Mouse (Mus musculus) neural tube, embryonic 11.5 days (tissue): ENCODE data around the gene Cacnb4. TPM values are rescaled to one million over a fixed set of nuclear protein-coding genes. Genes with fewer than 3 reads are reported as not detected.

Experiments used
- ATAC-seq: fragments of 200-750 bp; cut with Nextera tagmentation; 2 replicates; pipeline ENCODE4 v1.8.0; 2017; ENCODE audit warnings: moderate number of reproducible peaks, mild to moderate bottlenecking, moderate TSS enrichment, moderate library complexity; ENCODE audit not compliant: insufficient read depth, low FRiP score, low TSS enrichment
- DNase-seq: peaks from one replicate; pipeline ENCODE4 v3.0.0-alpha.2; 2015; ENCODE audit warnings: low spot score
- H3K27ac ChIP-seq: fragments of 300-500 bp; sonication (generic); 2 replicates; pipeline ENCODE4 v1.5.1; 2014; ENCODE audit warnings: low read depth, mild to moderate bottlenecking, low read length
- H3K27me3 ChIP-seq: fragments of 300-500 bp; sonication (generic); 2 replicates; pipeline ENCODE4 v1.6.1; 2014; ENCODE audit warnings: mild to moderate bottlenecking, low read length, mixed read lengths; ENCODE audit not compliant: control insufficient read depth, insufficient read depth
- H3K36me3 ChIP-seq: fragments of 300-500 bp; sonication (generic); 2 replicates; pipeline ENCODE4 v1.6.1; 2014; ENCODE audit warnings: mild to moderate bottlenecking, low read length, moderate library complexity, mixed read lengths; ENCODE audit not compliant: control insufficient read depth, insufficient read depth
- H3K4me1 ChIP-seq: fragments of 300-500 bp; sonication (generic); 2 replicates; pipeline ENCODE4 v1.6.1; 2014; ENCODE audit warnings: low read length, mixed read lengths; ENCODE audit not compliant: control insufficient read depth, insufficient read depth
- H3K4me2 ChIP-seq: fragments of 300-500 bp; sonication (generic); 2 replicates; pipeline ENCODE4 v1.6.1; 2014; ENCODE audit warnings: low read depth, mild to moderate bottlenecking, moderate library complexity
- H3K4me3 ChIP-seq: fragments of 300-500 bp; sonication (generic); 2 replicates; pipeline ENCODE4 v1.5.1; 2014; ENCODE audit warnings: low read depth, low read length
- H3K9ac ChIP-seq: fragments of 300-500 bp; sonication (generic); 2 replicates; pipeline ENCODE4 v1.6.1; 2014; ENCODE audit warnings: mild to moderate bottlenecking, low read length
- H3K9me3 ChIP-seq: fragments of 300-500 bp; sonication (generic); 2 replicates; pipeline ENCODE4 v1.6.1; 2016; ENCODE audit warnings: low read length; ENCODE audit not compliant: control insufficient read depth
- WGBS: fragments of 180-500 bp; shearing (Covaris S2); extraction: QIAGEN DNeasy Blood & Tissue Kit; methylation state at CpG from one replicate; pipeline ENCODE4 v1.1.7; 2014; 5-methylcytosine and 5-hydroxymethylcytosine counted together
- polyA plus RNA-seq: library from polyadenylated mRNA; unstranded; fragments of >200 nt; fragmentation: Nextera tagmentation; extraction: Ambion mirVana; gene quantifications from 2 replicates; pipeline ENCODE4 v1.2.1, GENCODE M21; 2014

The Cacnb4 gene
- polyA plus RNA-seq, 1 experiment from 2014 or later = 3.2 TPM

- H3K9me3 ChIP-seq = no peaks in the 10 kb centered on the region
- DNase-seq (no peak), ATAC-seq (no peak)
- H3K36me3 ChIP-seq = no peaks in the 10 kb centered on the region
- WGBS = 93% methylated on average over 4 of the region's 4 CpGs
- H3K4me3 ChIP-seq = no peak overlapping the region
- H3K4me2 ChIP-seq = no peak overlapping the region
- H3K4me1 ChIP-seq = no peaks in the 10 kb centered on the region
- H3K27ac ChIP-seq = no peak overlapping the region
- H3K9ac ChIP-seq = no peak overlapping the region
- no peaks in the 10 kb centered on the region for H3K27me3 ChIP-seq
Observed at GRCm38 (mm10) chr2:52541068-52541467, 135.6 kb downstream of the Cacnb4 start.

- no peak overlapping the region for H3K4me3 ChIP-seq
- H3K4me1 ChIP-seq = no peaks in the 10 kb centered on the region
- H3K36me3 ChIP-seq = no peaks in the 10 kb centered on the region
- H3K4me2 ChIP-seq = no peak overlapping the region
- DNase-seq = no peak
- no peaks in the 10 kb centered on the region for H3K9me3 ChIP-seq
- no peak overlapping the region for H3K9ac ChIP-seq
- no peaks in the 10 kb centered on the region for H3K27me3 ChIP-seq
- 86% methylated on average over 6 of the region's 6 CpGs for WGBS
- ATAC-seq = no peak
- H3K27ac ChIP-seq = no peak overlapping the region
Observed at GRCm38 (mm10) chr2:52539318-52539717, 137.3 kb downstream of the Cacnb4 start.

GRCm38 (mm10) chr2:52537645-52538044 is 139.0 kb downstream of the Cacnb4 start:
- Histone ChIP-seq H3K4me3 (no peak overlapping the region), H3K9ac (no peak overlapping the region), H3K27ac (no peak overlapping the region), H3K9me3 (no peaks in the 10 kb centered on the region), H3K4me1 (no peaks in the 10 kb centered on the region), H3K27me3 (no peaks in the 10 kb centered on the region), H3K36me3 (no peaks in the 10 kb centered on the region), H3K4me2 (no peak overlapping the region)
- 91% methylated on average over 3 of the region's 3 CpGs for WGBS
- ATAC-seq (no peak), DNase-seq (no peak)

GRCm38 (mm10) chr2:52537155-52537554 is 139.5 kb downstream of the Cacnb4 start:
- ATAC-seq (no peak), DNase-seq (no peak)
- H3K27me3 ChIP-seq = no peaks in the 10 kb centered on the region
- WGBS = 84% methylated on average over 9 of the region's 9 CpGs
- no peak overlapping the region for H3K4me2 ChIP-seq
- no peaks in the 10 kb centered on the region for H3K4me1 ChIP-seq
- no peak overlapping the region for H3K9ac ChIP-seq
- H3K9me3 ChIP-seq = no peaks in the 10 kb centered on the region
- no peaks in the 10 kb centered on the region for H3K36me3 ChIP-seq
- H3K4me3 ChIP-seq = no peak overlapping the region
- no peak overlapping the region for H3K27ac ChIP-seq

GRCm38 (mm10) chr2:52536511-52536910 is 140.1 kb downstream of the Cacnb4 start:
- no peak overlapping the region for H3K9ac ChIP-seq
- DNase-seq (no peak), ATAC-seq (no peak)
- no peaks in the 10 kb centered on the region for H3K9me3 ChIP-seq
- 90% methylated on average over 4 of the region's 4 CpGs for WGBS
- no peaks in the 10 kb centered on the region for H3K36me3 ChIP-seq
- no peaks in the 10 kb centered on the region for H3K27me3 ChIP-seq
- H3K4me1 ChIP-seq = no peaks in the 10 kb centered on the region
- no peak overlapping the region for H3K4me2 ChIP-seq
- no peak overlapping the region for H3K27ac ChIP-seq
- no peak overlapping the region for H3K4me3 ChIP-seq

- H3K27ac ChIP-seq = no peak overlapping the region
- no peak overlapping the region for H3K4me3 ChIP-seq
- no peaks in the 10 kb centered on the region for H3K9me3 ChIP-seq
- H3K36me3 ChIP-seq = no peaks in the 10 kb centered on the region
- 87% methylated on average over 5 of the region's 5 CpGs for WGBS
- no peaks in the 10 kb centered on the region for H3K4me1 ChIP-seq
- ATAC-seq = no peak
- no peak overlapping the region for H3K4me2 ChIP-seq
- no peak for DNase-seq
- H3K27me3 ChIP-seq = no peaks in the 10 kb centered on the region
- H3K9ac ChIP-seq = no peak overlapping the region
Observed at GRCm38 (mm10) chr2:52533696-52534095, 142.9 kb downstream of the Cacnb4 start.

- Histone ChIP-seq H3K27me3 (no peaks in the 10 kb centered on the region), H3K27ac (no peak overlapping the region), H3K36me3 (no peaks in the 10 kb centered on the region), H3K4me1 (no peaks in the 10 kb centered on the region), H3K9me3 (no peaks in the 10 kb centered on the region), H3K4me3 (no peak overlapping the region), H3K9ac (no peak overlapping the region), H3K4me2 (no peak overlapping the region)
- 78% methylated on average over 2 of the region's 2 CpGs for WGBS
- ATAC-seq (no peak), DNase-seq (no peak)
Observed at GRCm38 (mm10) chr2:52530521-52530920, 146.1 kb downstream of the Cacnb4 start.

GRCm38 (mm10) chr2:52529245-52529644 is 147.4 kb downstream of the Cacnb4 start:
- Histone ChIP-seq H3K9ac (no peak overlapping the region), H3K4me1 (no peaks in the 10 kb centered on the region), H3K36me3 (no peaks in the 10 kb centered on the region), H3K27me3 (no peaks in the 10 kb centered on the region), H3K4me2 (no peak overlapping the region), H3K4me3 (no peak overlapping the region), H3K27ac (no peak overlapping the region), H3K9me3 (no peaks in the 10 kb centered on the region)
- no peak for DNase-seq
- 83% methylated on average over 7 of the region's 7 CpGs for WGBS
- ATAC-seq = no peak

GRCm38 (mm10) chr2:52525876-52526592 is 150.6 kb downstream of the Cacnb4 start:
- Histone ChIP-seq H3K9ac (no peak overlapping the region), H3K9me3 (no peaks in the 10 kb centered on the region), H3K36me3 (no peaks in the 10 kb centered on the region), H3K4me1 (no peaks in the 10 kb centered on the region), H3K4me2 (no peak overlapping the region), H3K27me3 (no peaks in the 10 kb centered on the region), H3K4me3 (no peak overlapping the region), H3K27ac (no peak overlapping the region)
- DNase-seq (no peak), ATAC-seq (no peak)
- WGBS = 88% methylated on average over 11 of the region's 11 CpGs
